Mouse (Mus musculus): ENCODE measurements around the gene Lcn9. TPM values are rescaled to one million over a fixed set of nuclear protein-coding genes. Genes with fewer than 3 reads are reported as not detected.

Lcn9 gene
- polyA plus RNA-seq, 1 experiment from 2014 or later, result not detected

DNA sequence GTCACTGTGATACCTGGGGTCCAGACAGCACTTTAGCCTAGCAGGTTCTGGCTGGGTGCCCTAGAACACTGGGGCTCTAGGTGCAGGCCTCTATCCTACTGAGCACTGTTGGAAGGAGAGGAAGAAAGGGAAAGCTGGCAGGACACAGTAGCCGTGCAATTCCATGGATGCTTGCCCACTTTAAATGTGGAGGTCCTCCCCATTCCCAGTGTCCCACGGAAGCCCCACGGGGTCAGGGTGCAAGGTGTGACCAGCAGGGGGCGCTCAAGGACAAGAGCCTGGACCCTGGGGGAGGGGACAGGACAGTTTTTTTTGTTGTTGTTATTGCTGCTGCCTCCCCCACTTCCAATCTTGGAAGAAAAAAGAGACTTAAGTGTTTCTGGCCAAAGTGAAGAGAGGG is 27.4 kb downstream of the Lcn9 start:
- 18% methylated on average over 4 of the region's 4 CpGs for WGBS
- Histone ChIP-seq H3K9me3 (replicated peaks) (no peaks in the 10 kb centered on the region), H3K27me3 (0 out of 2 replicates have a peak, but pooled peaks cover 5% of the 10 kb centered on the region), H3K4me2 (no peak overlapping the region), H3K36me3 (no peaks in the 10 kb centered on the region), H3K27ac (no peak overlapping the region), H3K4me1 (replicated peaks) (no peaks in the 10 kb centered on the region; the same call in 1 of the 2 replicates), H3K9ac (no peak overlapping the region), H3K4me3 (no peak overlapping the region)
- no peak for ATAC-seq (replicated peaks; ENCODE audit: insufficient number of reproducible peaks, insufficient read depth, low FRiP score, low read depth)

DNA sequence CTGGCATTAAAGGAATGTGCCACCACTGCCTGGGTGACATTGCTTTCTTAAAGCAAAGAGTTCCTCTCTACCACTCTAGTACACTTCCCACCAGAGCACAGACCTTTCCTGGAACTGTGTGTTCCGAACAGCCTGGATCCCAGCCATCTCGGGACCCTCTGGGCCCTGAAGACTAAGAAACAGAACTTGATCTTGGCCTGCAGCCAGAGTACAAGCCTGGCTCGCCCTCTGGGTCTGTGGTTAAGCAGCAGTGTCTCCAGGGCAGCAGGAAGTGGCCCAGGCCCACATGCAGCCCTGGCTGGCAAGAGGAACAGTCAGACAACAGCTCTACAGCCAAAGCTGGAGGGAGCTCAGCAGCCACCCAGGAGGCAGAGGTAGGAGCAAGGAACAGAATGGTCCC is 29.7 kb downstream of the Lcn9 start:
- H3K27ac ChIP-seq, result no peak overlapping the region
- H3K4me2 ChIP-seq, result no peak overlapping the region
- no peaks in the 10 kb centered on the region for H3K36me3 ChIP-seq
- ATAC-seq (replicated peaks; ENCODE audit: insufficient number of reproducible peaks, insufficient read depth, low FRiP score, low read depth), result no peak
- no peaks in the 10 kb centered on the region; the same call in 1 of the 2 replicates for H3K4me1 ChIP-seq (replicated peaks)
- 31% methylated on average over 3 of the region's 3 CpGs for WGBS
- H3K4me3 ChIP-seq, result no peak overlapping the region
- H3K27me3 ChIP-seq, result 0 out of 2 replicates have a peak, but pooled peaks cover 5% of the 10 kb centered on the region
- no peak overlapping the region for H3K9ac ChIP-seq
- H3K9me3 ChIP-seq (replicated peaks), result no peaks in the 10 kb centered on the region

GRCm38 (mm10) chr2:25853998-25854397 is 31.0 kb downstream of the Lcn9 start:
- H3K9me3 ChIP-seq (replicated peaks), result no peaks in the 10 kb centered on the region
- ATAC-seq (replicated peaks; ENCODE audit: insufficient number of reproducible peaks, insufficient read depth, low FRiP score, low read depth), result no peak
- H3K4me3 ChIP-seq, result no peak overlapping the region
- H3K27ac ChIP-seq, result no peak overlapping the region
- H3K27me3 ChIP-seq, result 0 out of 2 replicates have a peak, but pooled peaks cover 5% of the 10 kb centered on the region
- 64% methylated on average over 5 of the region's 5 CpGs for WGBS
- H3K9ac ChIP-seq, result no peak overlapping the region
- H3K4me2 ChIP-seq, result no peak overlapping the region
- no peaks in the 10 kb centered on the region for H3K36me3 ChIP-seq
- no peaks in the 10 kb centered on the region; the same call in 1 of the 2 replicates for H3K4me1 ChIP-seq (replicated peaks)

DNA sequence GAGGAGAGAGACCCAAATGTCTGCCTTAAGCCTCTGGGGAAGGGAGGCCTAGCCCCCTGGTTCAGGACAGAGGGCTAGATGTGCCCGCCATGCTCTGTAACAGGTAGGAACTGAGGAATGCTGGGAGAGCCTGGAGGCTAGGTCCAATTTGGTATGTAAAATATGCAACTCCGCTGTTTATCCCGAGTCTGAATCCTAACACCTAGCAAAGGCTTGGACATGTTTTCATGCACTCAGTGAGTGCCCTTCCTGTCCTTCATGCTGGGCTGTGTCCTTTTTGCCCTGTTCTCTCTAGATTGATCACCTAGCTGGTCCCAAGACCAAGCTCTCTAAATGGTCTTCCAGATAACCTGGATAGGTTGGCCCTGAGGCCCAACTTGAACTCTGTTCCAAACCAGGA is 36.9 kb downstream of the Lcn9 start:
- Histone ChIP-seq H3K4me2 (no peak overlapping the region), H3K27ac (no peak overlapping the region), H3K9ac (no peak overlapping the region), H3K9me3 (replicated peaks) (no peaks in the 10 kb centered on the region), H3K27me3 (peaks cover 29% of the 10 kb centered on the region), H3K36me3 (no peaks in the 10 kb centered on the region), H3K4me1 (replicated peaks) (peaks cover 15% of the 10 kb centered on the region), H3K4me3 (no peak overlapping the region)
- ATAC-seq (replicated peaks; ENCODE audit: insufficient number of reproducible peaks, insufficient read depth, low FRiP score, low read depth), result no peak
- 66% methylated on average over 3 of the region's 3 CpGs for WGBS

GRCm38 (mm10) chr2:25862038-25862437 is 39.1 kb downstream of the Lcn9 start:
- H3K4me3 ChIP-seq, result no peak overlapping the region
- peaks cover 15% of the 10 kb centered on the region for H3K4me1 ChIP-seq (replicated peaks)
- no peak overlapping the region for H3K9ac ChIP-seq
- no peak overlapping the region for H3K4me2 ChIP-seq
- WGBS, result 89% methylated on average over 2 of the region's 2 CpGs
- no peak for ATAC-seq (replicated peaks; ENCODE audit: insufficient number of reproducible peaks, insufficient read depth, low FRiP score, low read depth)
- no peaks in the 10 kb centered on the region for H3K36me3 ChIP-seq
- no peak overlapping the region for H3K27ac ChIP-seq
- no peaks in the 10 kb centered on the region for H3K9me3 ChIP-seq (replicated peaks)
- peaks cover 49% of the 10 kb centered on the region for H3K27me3 ChIP-seq

DNA sequence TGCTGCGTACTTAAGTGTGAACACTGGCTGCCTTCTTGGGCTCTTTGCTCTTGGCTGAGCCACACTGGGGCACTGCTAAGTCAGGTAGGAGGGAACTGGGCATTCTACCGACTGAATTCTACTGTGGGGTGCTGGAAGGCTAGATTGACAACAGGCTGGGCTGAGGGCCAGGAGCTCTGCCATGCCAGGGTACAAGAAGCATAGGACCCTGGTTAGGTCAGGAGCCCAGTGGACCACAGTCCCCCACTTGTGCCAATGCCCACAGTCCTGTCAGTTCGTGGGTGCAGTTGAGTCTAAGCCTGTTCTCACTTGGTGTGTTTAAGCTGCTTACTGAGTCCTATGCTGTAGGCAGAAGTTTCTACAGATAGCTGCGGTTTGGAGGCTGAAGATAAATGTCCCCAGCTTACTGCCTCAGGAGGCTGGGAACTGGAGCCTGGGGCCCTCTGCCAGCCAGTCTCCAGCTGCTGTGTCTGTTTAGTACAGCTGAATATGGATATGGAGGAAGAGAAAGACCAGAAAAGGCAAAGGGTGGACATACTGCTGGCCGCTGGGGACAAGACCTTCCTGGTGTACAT is 39.8 kb downstream of the Lcn9 start:
- Histone ChIP-seq H3K36me3 (no peaks in the 10 kb centered on the region), H3K4me1 (replicated peaks) (peaks cover 15% of the 10 kb centered on the region), H3K9me3 (replicated peaks) (no peaks in the 10 kb centered on the region), H3K4me3 (no peak overlapping the region), H3K4me2 (peak overlapping the region; percentile 80; the same call in 1 of the 2 replicates), H3K27ac (no peak overlapping the region), H3K27me3 (peaks cover 54% of the 10 kb centered on the region), H3K9ac (no peak overlapping the region)
- WGBS, result 55% methylated on average over 5 of the region's 5 CpGs
- ATAC-seq (replicated peaks; ENCODE audit: insufficient number of reproducible peaks, insufficient read depth, low FRiP score, low read depth), result no peak

- Histone ChIP-seq H3K4me3 (peak within 1 kb of the TSS; percentile 45), H3K27me3 (peaks cover 59% of the 10 kb centered on the region), H3K4me1 (replicated peaks) (peaks cover 15% of the 10 kb centered on the region), H3K36me3 (no peaks in the 10 kb centered on the region), H3K27ac (no peak within 1 kb of the TSS), H3K9ac (no peak within 1 kb of the TSS), H3K9me3 (replicated peaks) (no peaks in the 10 kb centered on the region), H3K4me2 (peak within 1 kb of the TSS; percentile 80)
- WGBS, result 1% methylated on average over 53 of the region's 53 CpGs
- ATAC-seq (replicated peaks; ENCODE audit: insufficient number of reproducible peaks, insufficient read depth, low FRiP score, low read depth), result no peak
Measured at GRCm38 (mm10) chr2:25863337-25864131, 40.6 kb downstream of the Lcn9 start, which contains the start of gene Kcnt1. Gene Kcnt1 (plus strand): TSS chr2:25863734.

DNA sequence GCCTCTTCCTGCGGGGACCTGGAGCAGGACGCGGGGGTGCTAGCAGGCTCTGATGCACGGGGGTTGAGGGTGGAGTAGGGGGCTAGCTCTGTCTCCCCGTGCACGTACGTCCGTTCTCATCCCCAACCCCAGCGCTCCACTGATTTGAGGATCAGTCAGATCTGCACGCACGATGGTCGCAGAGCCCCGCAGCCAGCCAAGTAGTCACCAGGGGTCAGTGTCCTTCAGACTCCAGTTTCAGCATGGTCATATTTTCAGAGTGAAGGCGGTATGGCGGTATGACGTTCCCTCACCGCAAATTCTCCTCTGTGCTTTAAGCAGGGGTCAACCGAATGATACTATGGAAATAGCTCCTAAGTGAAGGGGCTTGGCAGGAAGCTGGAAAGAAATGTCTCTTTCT is 41.3 kb downstream of the Lcn9 start:
- ATAC-seq (replicated peaks; ENCODE audit: insufficient number of reproducible peaks, insufficient read depth, low FRiP score, low read depth), result no peak
- H3K36me3 ChIP-seq, result no peaks in the 10 kb centered on the region
- H3K27ac ChIP-seq, result no peak overlapping the region
- no peak overlapping the region for H3K9ac ChIP-seq
- peak overlapping the region; percentile 45 for H3K4me3 ChIP-seq
- H3K9me3 ChIP-seq (replicated peaks), result no peaks in the 10 kb centered on the region
- H3K4me1 ChIP-seq (replicated peaks), result peaks cover 15% of the 10 kb centered on the region
- peaks cover 64% of the 10 kb centered on the region for H3K27me3 ChIP-seq
- 6% methylated on average over 18 of the region's 18 CpGs for WGBS
- H3K4me2 ChIP-seq, result peak overlapping the region; percentile 80

- Histone ChIP-seq H3K4me2 (no peak overlapping the region), H3K9ac (no peak overlapping the region), H3K9me3 (replicated peaks) (no peaks in the 10 kb centered on the region), H3K4me1 (replicated peaks) (peaks cover 15% of the 10 kb centered on the region), H3K36me3 (no peaks in the 10 kb centered on the region), H3K4me3 (no peak overlapping the region), H3K27me3 (peaks cover 74% of the 10 kb centered on the region), H3K27ac (no peak overlapping the region)
- ATAC-seq (replicated peaks; ENCODE audit: insufficient number of reproducible peaks, insufficient read depth, low FRiP score, low read depth), result no peak
- WGBS, result 12% methylated on average over 4 of the region's 4 CpGs
Measured at GRCm38 (mm10) chr2:25865412-25865811, 42.5 kb downstream of the Lcn9 start.

DNA sequence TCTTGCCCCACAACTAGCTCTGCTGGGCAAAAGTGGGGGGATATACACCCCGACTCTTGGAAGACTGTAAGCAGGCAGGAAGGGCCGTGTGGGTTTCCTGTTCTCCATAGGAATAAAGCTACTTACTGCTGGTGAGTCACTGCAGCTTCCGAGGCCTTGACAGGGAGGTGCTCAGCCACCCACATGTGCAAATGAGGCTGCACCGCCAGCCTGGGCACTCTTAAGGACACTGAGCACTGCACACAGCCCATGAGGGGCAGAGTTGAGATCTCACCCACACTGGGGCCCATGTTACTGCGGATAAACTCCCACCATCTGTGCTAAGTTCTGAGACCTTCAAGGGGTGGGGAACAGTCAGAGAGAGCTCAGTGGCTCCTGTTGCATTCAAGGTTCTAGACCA is 43.7 kb downstream of the Lcn9 start:
- no peak overlapping the region for H3K27ac ChIP-seq
- no peak for ATAC-seq (replicated peaks; ENCODE audit: insufficient number of reproducible peaks, insufficient read depth, low FRiP score, low read depth)
- H3K4me2 ChIP-seq, result no peak overlapping the region
- no peak overlapping the region for H3K9ac ChIP-seq
- no peak overlapping the region for H3K4me3 ChIP-seq
- H3K9me3 ChIP-seq (replicated peaks), result no peaks in the 10 kb centered on the region
- no peaks in the 10 kb centered on the region for H3K36me3 ChIP-seq
- H3K4me1 ChIP-seq (replicated peaks), result peaks cover 15% of the 10 kb centered on the region
- WGBS, result 44% methylated on average over 5 of the region's 5 CpGs
- peaks cover 76% of the 10 kb centered on the region for H3K27me3 ChIP-seq

Measured in heart, embryonic 15.5 days (tissue).